Mouse (Mus musculus) neural tube, embryonic 12.5 days (tissue): ENCODE data around the gene Rbms2. TPM values are rescaled to one million over a fixed set of nuclear protein-coding genes. Genes with fewer than 3 reads are reported as not detected.
"Not testable (repeated sequence)": the region's sequence is repeated elsewhere in the genome, so short reads cannot be mapped to it uniquely, and the experiment has no call there.

Experiments used
- ATAC-seq: fragments of 200-750 bp; cut with Nextera tagmentation; 2 replicates; pipeline ENCODE4 v1.8.0; 2017; ENCODE audit warnings: low read depth, mild to moderate bottlenecking, moderate TSS enrichment, moderate library complexity; ENCODE audit not compliant: low FRiP score
- H3K27ac ChIP-seq: fragments of 300-500 bp; sonication (generic); 2 replicates; pipeline ENCODE4 v1.5.1; 2016
- H3K27me3 ChIP-seq: fragments of 300-500 bp; sonication (generic); replicated peaks from 2 replicates; pipeline ENCODE4 v1.6.1; 2016; ENCODE audit warnings: mild to moderate bottlenecking
- H3K36me3 ChIP-seq: fragments of 300-500 bp; sonication (generic); 2 replicates; pipeline ENCODE4 v1.6.1; 2016; ENCODE audit warnings: mild to moderate bottlenecking
- H3K4me1 ChIP-seq: fragments of 300-500 bp; sonication (generic); 2 replicates; pipeline ENCODE4 v1.6.1; 2016
- H3K4me2 ChIP-seq: fragments of 300-500 bp; sonication (generic); replicated peaks from 2 replicates; pipeline ENCODE4 v1.6.1; 2016; ENCODE audit warnings: mild to moderate bottlenecking
- H3K4me3 ChIP-seq: fragments of 300-500 bp; sonication (generic); 2 replicates; pipeline ENCODE4 v1.5.1; 2016
- H3K9ac ChIP-seq: fragments of 300-500 bp; sonication (generic); 2 replicates; pipeline ENCODE4 v1.6.1; 2016; ENCODE audit warnings: mild to moderate bottlenecking
- H3K9me3 ChIP-seq: fragments of 300-500 bp; sonication (generic); 2 replicates; pipeline ENCODE4 v1.6.1; 2016; ENCODE audit warnings: mild to moderate bottlenecking
- WGBS: fragments of 180-500 bp; shearing (Covaris S2); methylation state at CpG from one replicate; pipeline ENCODE4 v1.1.7; 2016; 5-methylcytosine and 5-hydroxymethylcytosine counted together
- polyA plus RNA-seq: library from polyadenylated mRNA; unstranded; fragments of >200 nt; fragmentation: Nextera tagmentation; extraction: Ambion mirVana; gene quantifications from 2 replicates; pipeline ENCODE4 v1.2.1, GENCODE M21; 2016

The Rbms2 gene
- polyA plus RNA-seq, 1 experiment from 2014 or later = 20.0 TPM

DNA sequence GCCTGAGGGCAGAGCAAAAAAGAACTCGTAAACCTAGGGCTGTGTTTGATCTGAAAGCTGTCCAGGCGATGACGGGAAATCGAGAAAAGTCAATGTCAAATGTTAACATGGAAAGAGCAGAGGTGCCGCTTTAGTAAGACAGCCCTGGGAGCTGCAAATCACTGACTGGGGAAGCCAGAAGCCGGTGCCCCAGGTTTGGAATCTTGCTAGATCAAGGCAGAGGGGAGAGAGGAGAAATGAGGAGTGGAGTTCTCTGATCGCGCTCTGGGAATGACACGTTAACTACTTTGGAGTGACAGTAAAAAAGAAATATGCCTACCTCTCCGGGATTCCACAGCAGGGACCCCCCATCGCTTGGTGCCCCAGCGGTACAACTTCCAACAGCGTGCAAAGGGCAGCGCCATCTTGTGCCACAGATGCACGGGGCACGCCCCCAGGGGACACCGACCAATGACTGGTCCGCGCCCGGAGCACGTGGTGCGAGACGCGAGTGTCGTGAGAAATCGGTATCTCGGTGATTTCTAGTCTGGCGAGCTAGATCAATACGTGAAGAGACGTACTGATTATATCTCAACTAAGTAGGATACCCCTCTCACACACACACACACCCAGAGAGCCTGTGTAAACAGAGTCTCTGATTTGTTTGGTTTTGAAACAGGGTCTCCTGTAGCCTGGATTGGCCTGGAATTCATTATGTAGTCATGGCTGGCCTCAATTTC is 31.5 kb upstream of the Rbms2 start, which contains the start of gene Spryd4:
Gene Spryd4, minus strand, starts transcription at position 418 of the 719 bp plus-strand sequence.
- H3K36me3 ChIP-seq = no peaks in the 10 kb centered on the region
- peaks cover 12% of the 10 kb centered on the region for H3K4me1 ChIP-seq
- H3K9ac ChIP-seq = peak within 1 kb of the TSS; percentile 47
- peak within 1 kb of the TSS; percentile 45 for H3K4me3 ChIP-seq
- no peaks in the 10 kb centered on the region for H3K9me3 ChIP-seq
- peak within 1 kb of the TSS; percentile 70 for H3K4me2 ChIP-seq
- no peak within 1 kb of the TSS for H3K27ac ChIP-seq
- H3K27me3 ChIP-seq = no peaks in the 10 kb centered on the region; the same call in 1 of the 2 replicates
- peak; percentile 91 for ATAC-seq
- WGBS = under 1% methylated on average over 30 of the region's 30 CpGs

DNA sequence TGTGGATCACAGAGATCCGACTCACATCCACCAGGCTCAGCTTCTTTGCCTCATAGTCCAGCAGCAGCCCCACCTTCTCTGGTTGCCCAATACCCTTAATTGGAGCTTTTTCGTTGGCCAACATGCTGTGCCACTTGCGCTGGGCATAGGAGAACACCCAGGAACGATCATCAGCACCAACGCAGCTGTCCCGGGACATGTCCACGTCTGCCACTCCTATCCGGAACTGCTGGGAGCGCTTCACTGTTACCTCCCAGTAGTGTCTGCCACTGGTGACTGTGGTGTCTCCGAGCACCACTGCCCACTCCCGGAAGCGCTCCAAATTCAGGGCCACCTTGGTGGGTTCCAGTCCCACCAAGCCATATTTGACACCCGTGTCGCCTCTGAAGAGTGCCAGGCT is 30.9 kb upstream of the Rbms2 start:
- no peak overlapping the region for H3K27ac ChIP-seq
- H3K27me3 ChIP-seq = no peaks in the 10 kb centered on the region; the same call in 1 of the 2 replicates

DNA sequence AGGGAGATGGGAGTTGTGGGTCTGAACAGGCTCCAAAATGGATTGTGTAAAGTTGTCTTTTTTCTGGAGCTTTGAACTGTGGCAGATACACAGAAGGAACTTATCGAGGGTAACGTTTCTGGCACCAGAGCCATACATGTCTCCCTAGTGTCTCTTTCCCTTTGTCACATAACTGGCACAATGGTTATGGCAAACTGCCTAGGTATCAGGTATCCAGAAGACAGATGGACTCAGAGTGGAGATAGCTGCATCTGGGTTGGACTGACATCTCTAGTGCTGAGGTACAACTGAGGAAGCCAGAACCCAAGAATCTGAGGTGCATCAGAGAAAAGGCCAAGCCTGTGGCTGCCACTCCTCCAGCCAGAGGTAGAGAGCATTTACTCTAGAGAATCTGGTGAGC is 30.0 kb upstream of the Rbms2 start:
- H3K27ac ChIP-seq = no peak overlapping the region
- H3K4me3 ChIP-seq = no peak overlapping the region
- no peaks in the 10 kb centered on the region for H3K9me3 ChIP-seq
- WGBS = 92% methylated on average over 2 of the region's 2 CpGs
- H3K9ac ChIP-seq = no peak overlapping the region
- ATAC-seq = no peak
- no peaks in the 10 kb centered on the region; the same call in 1 of the 2 replicates for H3K27me3 ChIP-seq
- H3K4me1 ChIP-seq = peaks cover 12% of the 10 kb centered on the region
- H3K4me2 ChIP-seq = peak overlapping the region; percentile 70
- no peaks in the 10 kb centered on the region for H3K36me3 ChIP-seq

More for the DNA sequence above, 30.9 kb upstream of the Rbms2 start:
- Histone ChIP-seq H3K9me3 (no peaks in the 10 kb centered on the region), H3K4me3 (peak overlapping the region; percentile 45), H3K36me3 (no peaks in the 10 kb centered on the region), H3K9ac (peak overlapping the region; percentile 47), H3K4me2 (peak overlapping the region; percentile 70), H3K4me1 (peaks cover 12% of the 10 kb centered on the region)
- peak; percentile 34; the same call in 1 of the 2 replicates for ATAC-seq
- WGBS = 31% methylated on average over 14 of the region's 14 CpGs

DNA sequence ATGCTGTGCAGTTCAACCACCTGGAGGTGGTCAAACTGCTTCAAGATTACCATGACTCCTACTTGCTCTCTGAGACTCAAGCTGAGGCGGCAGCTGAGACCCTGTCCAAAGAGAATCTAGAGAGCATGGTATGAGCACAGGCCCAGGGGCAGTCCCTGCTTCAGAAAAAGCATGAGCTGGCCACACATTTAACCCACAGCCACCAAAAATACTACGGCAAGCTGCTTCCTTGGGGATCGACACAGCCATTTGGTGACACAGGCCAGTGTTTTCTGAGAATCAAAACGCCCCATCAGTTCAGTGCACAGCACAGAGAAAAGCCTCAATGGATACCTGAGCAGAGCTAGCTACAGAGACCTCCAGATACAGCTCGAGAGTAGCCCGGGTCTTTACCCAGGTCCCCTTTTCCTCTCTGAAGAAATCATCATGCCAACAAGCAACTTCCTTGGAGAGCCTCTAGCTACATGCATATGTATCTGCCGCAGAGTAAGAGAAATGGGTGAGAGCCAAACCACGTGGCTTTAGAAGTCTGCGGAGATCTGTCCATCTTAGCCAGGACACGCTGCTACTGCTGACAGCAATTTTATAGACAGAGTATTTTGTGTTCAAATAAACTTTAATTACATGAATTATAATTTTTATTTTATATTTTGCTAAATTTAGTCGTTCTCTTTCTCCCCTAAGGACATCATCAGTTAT is 29.4 kb upstream of the Rbms2 start:
- no peak for ATAC-seq
- Histone ChIP-seq H3K9ac (no peak overlapping the region), H3K4me3 (no peak overlapping the region), H3K27me3 (no peaks in the 10 kb centered on the region; the same call in 1 of the 2 replicates), H3K9me3 (no peaks in the 10 kb centered on the region), H3K4me2 (no peak overlapping the region), H3K36me3 (no peaks in the 10 kb centered on the region), H3K4me1 (peaks cover 12% of the 10 kb centered on the region), H3K27ac (no peak overlapping the region)
- WGBS = 94% methylated on average over 11 of the region's 11 CpGs

DNA sequence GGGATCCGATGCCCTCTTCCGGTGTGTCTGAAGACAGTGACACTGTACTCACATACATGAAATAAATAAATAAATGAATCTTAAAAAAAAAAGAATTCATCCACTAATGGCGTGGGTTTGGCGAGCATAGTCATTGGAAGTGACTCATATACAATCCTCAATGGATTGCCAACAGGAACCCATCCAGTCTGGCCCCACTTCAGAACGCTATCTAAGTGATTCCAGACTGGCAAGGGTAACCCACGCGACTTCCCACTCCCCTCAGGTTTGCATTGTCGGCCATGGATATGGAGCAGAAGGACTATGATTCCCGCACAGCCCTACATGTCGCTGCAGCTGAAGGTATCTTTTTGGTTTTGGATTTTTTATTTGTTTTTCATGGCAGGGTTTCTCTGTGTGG is 28.2 kb upstream of the Rbms2 start:
- H3K27ac ChIP-seq = no peak overlapping the region
- H3K4me3 ChIP-seq = no peak overlapping the region
- no peak for ATAC-seq
- H3K9ac ChIP-seq = no peak overlapping the region
- H3K4me1 ChIP-seq = peaks cover 12% of the 10 kb centered on the region
- no peaks in the 10 kb centered on the region for H3K36me3 ChIP-seq
- no peaks in the 10 kb centered on the region for H3K9me3 ChIP-seq
- WGBS = 93% methylated on average over 10 of the region's 10 CpGs
- H3K4me2 ChIP-seq = no peak overlapping the region
- H3K27me3 ChIP-seq = no peaks in the 10 kb centered on the region

DNA sequence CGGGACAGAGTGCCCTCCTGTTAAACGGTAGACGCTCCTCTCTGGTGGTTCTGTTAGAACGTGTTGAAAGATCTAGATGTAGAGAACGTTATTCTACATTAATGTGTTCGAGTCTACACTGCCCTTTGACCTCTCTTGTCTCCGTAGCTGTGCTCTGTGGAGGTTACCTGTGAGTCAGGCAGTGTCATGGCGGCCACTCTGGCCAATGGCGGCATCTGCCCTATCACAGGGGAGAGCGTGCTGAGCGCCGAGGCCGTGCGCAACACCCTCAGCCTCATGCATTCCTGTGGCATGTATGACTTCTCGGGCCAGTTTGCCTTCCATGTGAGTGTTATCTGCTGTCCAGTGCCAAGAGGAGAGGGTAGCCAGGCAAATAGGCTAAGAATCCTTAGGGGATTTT is 24.8 kb upstream of the Rbms2 start:
- ATAC-seq = no peak
- WGBS = 95% methylated on average over 15 of the region's 15 CpGs

DNA sequence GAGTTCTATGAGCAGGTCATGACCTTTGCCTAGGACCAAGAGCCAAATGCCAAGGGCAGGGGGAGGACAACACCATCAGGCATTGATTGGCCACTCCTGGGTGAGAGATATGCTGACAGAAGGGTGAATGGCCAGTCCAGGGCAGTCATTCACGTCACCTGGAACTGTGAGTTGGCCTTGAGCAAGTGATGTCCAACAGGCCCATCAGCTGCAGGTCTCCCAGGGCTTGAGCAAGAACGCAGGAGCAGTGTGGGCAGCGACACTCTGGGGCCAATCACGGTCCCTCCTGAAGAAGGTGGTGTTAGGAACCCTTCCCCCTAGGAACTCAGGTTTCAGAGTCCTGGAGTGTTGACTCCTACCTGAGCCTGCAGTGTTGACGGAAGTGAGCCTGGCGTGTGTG is 21.8 kb upstream of the Rbms2 start:
- H3K27me3 ChIP-seq = peaks cover under 1% of the 10 kb centered on the region; the same call in 1 of the 2 replicates
- H3K4me2 ChIP-seq = no peak overlapping the region
- no peak overlapping the region for H3K4me3 ChIP-seq
- 72% methylated on average over 6 of the region's 6 CpGs for WGBS
- no peak overlapping the region for H3K9ac ChIP-seq
- H3K36me3 ChIP-seq = no peaks in the 10 kb centered on the region
- H3K9me3 ChIP-seq = no peaks in the 10 kb centered on the region
- H3K27ac ChIP-seq = no peak overlapping the region
- no peaks in the 10 kb centered on the region for H3K4me1 ChIP-seq
- no peak for ATAC-seq

More for the DNA sequence above, 24.8 kb upstream of the Rbms2 start:
- Histone ChIP-seq H3K4me1 (no peaks in the 10 kb centered on the region), H3K27ac (no peak overlapping the region), H3K27me3 (no peaks in the 10 kb centered on the region), H3K4me3 (no peak overlapping the region), H3K9ac (no peak overlapping the region), H3K9me3 (no peaks in the 10 kb centered on the region), H3K36me3 (no peaks in the 10 kb centered on the region), H3K4me2 (no peak overlapping the region)

DNA sequence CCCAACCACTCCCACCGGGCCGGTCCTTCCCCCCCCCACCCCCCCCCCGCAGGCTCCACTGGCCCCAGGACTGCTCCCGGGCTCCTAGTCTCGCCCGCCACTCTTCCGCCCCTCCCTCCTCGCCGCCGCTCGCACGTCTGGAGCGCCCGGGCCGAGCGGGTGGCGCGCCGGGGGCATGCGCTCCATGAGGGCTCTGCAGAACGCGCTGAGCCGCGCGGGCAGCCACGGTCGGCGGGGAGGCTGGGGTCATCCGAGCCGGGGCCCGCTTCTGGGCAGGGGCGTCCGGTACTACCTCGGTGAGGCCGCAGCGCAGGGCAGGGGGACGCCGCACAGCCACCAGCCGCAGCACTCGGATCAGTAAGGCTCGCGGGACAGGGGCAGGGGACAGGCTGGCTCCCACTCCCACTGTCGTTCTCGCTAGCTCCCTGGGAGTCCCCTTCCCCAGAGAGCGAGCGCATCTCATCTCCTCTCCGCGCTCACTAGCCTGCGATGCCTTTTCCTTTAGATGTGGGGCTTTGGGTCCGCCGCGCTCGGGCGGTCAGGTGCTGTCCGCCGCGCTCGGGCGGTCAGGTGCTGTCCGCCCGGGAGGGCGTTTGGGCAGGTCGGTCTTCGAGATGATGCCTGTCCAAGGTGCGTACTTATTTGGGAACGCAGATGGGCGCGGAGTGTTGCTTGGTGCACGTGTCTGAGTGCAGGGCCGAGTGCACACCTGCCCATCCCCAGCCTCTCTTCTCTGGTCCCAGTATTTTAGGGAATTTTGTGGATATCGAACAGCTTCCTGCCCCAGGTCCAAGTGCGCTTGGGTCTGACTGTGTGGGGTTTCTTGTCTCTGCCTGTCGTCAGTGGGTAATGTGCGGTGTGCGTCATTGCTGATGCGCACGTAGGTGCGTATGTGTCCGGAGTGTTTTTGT is 14.7 kb upstream of the Rbms2 start:
- Histone ChIP-seq H3K27ac (no peak overlapping the region), H3K4me1 (peaks cover 15% of the 10 kb centered on the region), H3K4me3 (peak overlapping the region; percentile 70), H3K9ac (peak overlapping the region; percentile 69), H3K4me2 (peak overlapping the region; percentile 98), H3K27me3 (peaks cover 22% of the 10 kb centered on the region), H3K36me3 (no peaks in the 10 kb centered on the region), H3K9me3 (no peaks in the 10 kb centered on the region)
- peak; percentile 91 for ATAC-seq
- under 1% methylated on average over 70 of the region's 79 CpGs for WGBS

DNA sequence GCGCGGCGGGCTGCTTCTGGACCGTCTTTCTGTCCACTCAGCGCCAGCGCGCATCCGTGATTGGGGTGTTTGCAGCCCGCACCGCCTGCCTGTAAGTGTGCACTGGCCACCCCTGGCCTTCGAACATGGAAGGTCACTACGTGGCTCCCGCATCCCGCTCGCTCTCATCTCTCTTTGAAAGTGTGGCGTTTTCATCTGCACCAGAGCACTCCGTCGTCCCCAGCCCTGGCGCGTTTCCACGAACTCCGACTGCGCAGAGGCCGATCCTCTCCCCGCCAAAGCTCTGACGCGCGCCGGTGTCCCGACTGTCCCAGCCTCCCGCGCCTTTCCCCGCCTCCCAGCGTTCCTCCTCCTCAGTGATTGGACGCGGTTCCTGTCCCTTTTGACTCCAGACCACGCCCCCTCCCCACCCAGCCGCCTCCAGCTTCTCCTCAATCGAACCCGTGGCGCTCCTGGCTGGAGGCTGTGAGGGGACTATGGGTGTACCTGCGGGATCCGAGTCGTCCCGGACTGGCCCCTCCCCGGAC is 14.0 kb upstream of the Rbms2 start, which contains the start of gene Gls2:
Gene Gls2, plus strand, starts transcription at position 434 of the 527 bp plus-strand sequence.
- peak within 1 kb of the TSS; percentile 69 for H3K9ac ChIP-seq
- H3K4me1 ChIP-seq = peaks cover 15% of the 10 kb centered on the region
- no peaks in the 10 kb centered on the region for H3K36me3 ChIP-seq
- peaks cover 22% of the 10 kb centered on the region for H3K27me3 ChIP-seq
- H3K4me2 ChIP-seq = peak within 1 kb of the TSS; percentile 98
- H3K9me3 ChIP-seq = no peaks in the 10 kb centered on the region
- H3K4me3 ChIP-seq = peak within 1 kb of the TSS; percentile 70
- peak; percentile 97 for ATAC-seq
- under 1% methylated on average over 46 of the region's 46 CpGs for WGBS
- no peak within 1 kb of the TSS for H3K27ac ChIP-seq

DNA sequence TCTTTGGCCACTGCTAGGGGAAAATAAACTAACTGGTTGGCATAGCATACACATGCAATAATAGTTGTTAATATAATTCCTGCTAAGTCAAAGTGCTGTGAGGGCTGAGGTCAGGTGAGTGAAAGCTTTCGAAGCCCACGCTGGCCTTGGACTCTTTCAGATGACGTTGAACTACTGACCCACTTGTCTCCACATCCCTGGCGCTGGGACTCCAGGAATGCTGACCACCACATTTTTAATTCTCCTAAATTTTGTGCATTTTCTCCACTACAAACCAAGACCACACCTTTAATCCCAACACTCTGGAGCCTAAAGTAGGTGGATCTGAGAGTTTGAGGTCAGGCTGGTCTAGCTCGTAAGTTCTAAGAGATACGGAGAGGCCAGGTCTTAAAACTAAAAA is 13.0 kb upstream of the Rbms2 start:
- H3K9ac ChIP-seq = no peak overlapping the region
- H3K4me2 ChIP-seq = peak overlapping the region; percentile 98; the same call in 1 of the 2 replicates
- no peak overlapping the region for H3K4me3 ChIP-seq
- H3K9me3 ChIP-seq = no peaks in the 10 kb centered on the region
- H3K27ac ChIP-seq = no peak overlapping the region
- WGBS = 92% methylated on average over 6 of the region's 6 CpGs
- peaks cover 22% of the 10 kb centered on the region for H3K27me3 ChIP-seq
- H3K4me1 ChIP-seq = peaks cover 15% of the 10 kb centered on the region
- H3K36me3 ChIP-seq = no peaks in the 10 kb centered on the region
- no peak for ATAC-seq

DNA sequence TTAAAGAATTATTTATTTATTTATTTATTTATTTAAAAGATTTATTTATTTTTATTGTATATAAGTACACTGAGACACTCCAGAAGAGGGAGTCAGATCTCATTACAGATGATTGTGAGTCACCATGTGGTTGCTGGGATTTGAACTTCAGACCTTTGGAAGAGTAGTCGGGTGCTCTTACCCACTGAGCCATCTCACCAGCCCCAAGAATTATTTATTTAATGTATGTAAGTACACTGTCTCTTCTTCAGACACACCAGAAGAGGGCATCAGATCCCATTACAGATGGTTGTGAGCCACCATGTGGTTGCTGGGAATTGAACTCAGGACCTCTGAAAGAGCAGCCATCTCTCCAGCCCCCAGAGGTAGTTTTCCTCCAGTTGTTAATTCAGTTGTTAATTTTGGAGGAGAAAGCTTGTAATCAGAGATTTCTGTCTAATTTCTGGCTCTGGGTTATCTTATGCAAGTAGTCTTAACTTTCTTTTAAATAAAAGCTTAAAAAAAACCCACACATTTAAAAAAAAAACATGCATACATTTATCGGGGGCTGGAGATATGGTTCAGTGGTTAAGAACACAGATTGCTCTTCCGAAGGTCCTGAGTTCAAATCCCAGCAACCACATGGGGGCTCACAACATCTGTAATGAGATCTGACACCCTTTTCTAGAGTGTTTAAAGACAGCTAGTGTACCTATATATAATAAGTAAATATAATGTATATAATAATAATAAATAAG is 12.1 kb upstream of the Rbms2 start:
- H3K9ac ChIP-seq, H3K9me3 ChIP-seq, H3K4me3 ChIP-seq, H3K27ac ChIP-seq, H3K36me3 ChIP-seq, ATAC-seq, H3K4me2 ChIP-seq: not testable (repeated sequence)
- Histone ChIP-seq H3K4me1 (peaks cover 15% of the 10 kb centered on the region), H3K27me3 (peaks cover 22% of the 10 kb centered on the region)
- WGBS = 93% methylated on average over 3 of the region's 3 CpGs
